Mouse (Mus musculus) forebrain, postnatal 0 days (tissue): ENCODE measurements around the gene Snx29. TPM values are rescaled to one million over a fixed set of nuclear protein-coding genes. Genes with fewer than 3 reads are reported as not detected.
A peak's percentile ranks its signal among the peaks of the same experiment; 100 is the strongest.

Experiments used
- ATAC-seq: fragments of 200-750 bp; cut with Nextera tagmentation; 2 replicates; pipeline ENCODE4 v1.8.0; 2017; ENCODE audit warnings: mild to moderate bottlenecking, moderate library complexity
- DNase-seq: peaks from one replicate; pipeline ENCODE4 v3.0.0-alpha.2; 2015
- H3K27ac ChIP-seq: fragments of 300-500 bp; sonication (generic); 2 replicates; pipeline ENCODE4 v1.5.1; 2014; ENCODE audit warnings: low read depth, mild to moderate bottlenecking, antibody characterized with exemption, low read length, moderate library complexity, mixed read lengths
- H3K27me3 ChIP-seq: fragments of 300-500 bp; sonication (generic); 2 replicates; pipeline ENCODE4 v1.6.1; 2014; ENCODE audit warnings: mild to moderate bottlenecking, low read length, mixed read lengths; ENCODE audit not compliant: insufficient read depth
- H3K36me3 ChIP-seq: fragments of 300-500 bp; sonication (generic); 2 replicates; pipeline ENCODE4 v1.6.1; 2014; ENCODE audit warnings: mild to moderate bottlenecking, moderate library complexity; ENCODE audit not compliant: insufficient read depth
- H3K4me1 ChIP-seq: fragments of 300-500 bp; sonication (generic); 2 replicates; pipeline ENCODE4 v1.6.1; 2014; ENCODE audit warnings: antibody characterized with exemption; ENCODE audit not compliant: insufficient read depth
- H3K4me2 ChIP-seq: fragments of 300-500 bp; sonication (generic); 2 replicates; pipeline ENCODE4 v1.6.1; 2014; ENCODE audit warnings: low read depth, mild to moderate bottlenecking, moderate library complexity
- H3K4me3 ChIP-seq: fragments of 300-500 bp; sonication (generic); 2 replicates; pipeline ENCODE4 v1.5.1; 2014; ENCODE audit warnings: low read depth, low read length, mixed read lengths
- H3K9ac ChIP-seq: fragments of 300-500 bp; sonication (generic); 2 replicates; pipeline ENCODE4 v1.6.1; 2014; ENCODE audit warnings: mild to moderate bottlenecking
- H3K9me3 ChIP-seq: fragments of 300-500 bp; sonication (generic); 2 replicates; pipeline ENCODE4 v1.6.1; 2016; ENCODE audit warnings: low read length
- CTCF ChIP-seq: sonication (generic); IDR thresholded peaks from 2 replicates; pipeline ENCODE4 v1.5.1; 2016; ENCODE audit warnings: antibody characterized with exemption, control low read depth, low read depth
- WGBS: fragments of 180-500 bp; shearing (Covaris S2); extraction: QIAGEN DNeasy Blood & Tissue Kit; methylation state at CpG from one replicate; pipeline ENCODE4 v1.1.7; 2014; 5-methylcytosine and 5-hydroxymethylcytosine counted together
- polyA plus RNA-seq: library from polyadenylated mRNA; unstranded; fragments of >200 nt; fragmentation: Nextera tagmentation; extraction: Ambion mirVana; gene quantifications from 2 replicates; pipeline ENCODE4 v1.2.1, GENCODE M21; 2015
- total RNA-seq: library from RNA; depleted of rRNA; stranded (reverse); fragments of >200 nt; gene quantifications from 2 replicates; pipeline ENCODE4 v1.2.3, GENCODE M21; 2014

Snx29 gene
- total and polyA plus RNA-seq, 2 experiments from 2014 or later, result 5.8 to 20.6 TPM

GRCm38 (mm10) chr16:11380871-11381270 is 58.2 kb downstream of the Snx29 start:
- DNase-seq (no peak), ATAC-seq (no peak)
- Histone ChIP-seq H3K27ac (no peak overlapping the region), H3K36me3 (no peaks in the 10 kb centered on the region), H3K9ac (no peak overlapping the region), H3K9me3 (no peaks in the 10 kb centered on the region), H3K4me3 (no peak overlapping the region), H3K27me3 (no peaks in the 10 kb centered on the region), H3K4me2 (no peak overlapping the region), H3K4me1 (no peaks in the 10 kb centered on the region)
- 84% methylated on average over 8 of the region's 8 CpGs for WGBS
- TF ChIP-seq CTCF, result no peak

- WGBS, result 38% methylated on average over 5 of the region's 5 CpGs
- H3K36me3 ChIP-seq, result no peaks in the 10 kb centered on the region
- ATAC-seq (0 out of 2 replicates have a peak, but pooled peaks have one; percentile 29), DNase-seq (peak; percentile 27)
- no peak overlapping the region for H3K4me3 ChIP-seq
- no peaks in the 10 kb centered on the region for H3K27me3 ChIP-seq
- H3K9ac ChIP-seq, result no peak overlapping the region
- no peak overlapping the region for H3K27ac ChIP-seq
- no peak for TF ChIP-seq CTCF
- no peaks in the 10 kb centered on the region for H3K4me1 ChIP-seq
- H3K4me2 ChIP-seq, result no peak overlapping the region
- H3K9me3 ChIP-seq, result no peaks in the 10 kb centered on the region
Measured at GRCm38 (mm10) chr16:11384361-11384760, 61.7 kb downstream of the Snx29 start.

- Histone ChIP-seq H3K9me3 (no peaks in the 10 kb centered on the region), H3K4me3 (no peak overlapping the region), H3K27me3 (no peaks in the 10 kb centered on the region), H3K4me1 (no peaks in the 10 kb centered on the region), H3K27ac (no peak overlapping the region), H3K9ac (no peak overlapping the region), H3K4me2 (no peak overlapping the region), H3K36me3 (no peaks in the 10 kb centered on the region)
- no peak for TF ChIP-seq CTCF
- ATAC-seq (no peak), DNase-seq (no peak)
- 67% methylated on average over 5 of the region's 5 CpGs for WGBS
Measured at GRCm38 (mm10) chr16:11385150-11385549, 62.4 kb downstream of the Snx29 start.

- H3K9ac ChIP-seq, result no peak overlapping the region
- DNase-seq (no peak), ATAC-seq (no peak)
- no peaks in the 10 kb centered on the region for H3K9me3 ChIP-seq
- no peak overlapping the region for H3K4me3 ChIP-seq
- no peak overlapping the region for H3K4me2 ChIP-seq
- H3K27ac ChIP-seq, result no peak overlapping the region
- no peaks in the 10 kb centered on the region for H3K27me3 ChIP-seq
- H3K4me1 ChIP-seq, result no peaks in the 10 kb centered on the region
- H3K36me3 ChIP-seq, result no peaks in the 10 kb centered on the region
- WGBS, result 80% methylated on average over 5 of the region's 5 CpGs
- no peak for TF ChIP-seq CTCF
Measured at GRCm38 (mm10) chr16:11385798-11386197, 63.1 kb downstream of the Snx29 start.

GRCm38 (mm10) chr16:11386221-11386620 is 63.5 kb downstream of the Snx29 start:
- no peaks in the 10 kb centered on the region for H3K27me3 ChIP-seq
- H3K36me3 ChIP-seq, result no peaks in the 10 kb centered on the region
- TF ChIP-seq CTCF, result no peak
- H3K9me3 ChIP-seq, result no peaks in the 10 kb centered on the region
- no peak overlapping the region for H3K27ac ChIP-seq
- H3K9ac ChIP-seq, result no peak overlapping the region
- no peak overlapping the region for H3K4me2 ChIP-seq
- DNase-seq, result no peak
- no peaks in the 10 kb centered on the region for H3K4me1 ChIP-seq
- H3K4me3 ChIP-seq, result no peak overlapping the region
- no peak for ATAC-seq

GRCm38 (mm10) chr16:11388085-11388484 is 65.4 kb downstream of the Snx29 start:
- 53% methylated on average over 2 of the region's 2 CpGs for WGBS
- TF ChIP-seq CTCF, result no peak

GRCm38 (mm10) chr16:11389324-11389723 is 66.6 kb downstream of the Snx29 start:
- Histone ChIP-seq H3K27me3 (no peaks in the 10 kb centered on the region), H3K4me3 (no peak overlapping the region), H3K4me1 (no peaks in the 10 kb centered on the region), H3K27ac (no peak overlapping the region), H3K4me2 (no peak overlapping the region), H3K36me3 (no peaks in the 10 kb centered on the region), H3K9me3 (no peaks in the 10 kb centered on the region), H3K9ac (no peak overlapping the region)
- WGBS, result 23% methylated on average over 2 of the region's 2 CpGs
- DNase-seq (peak; percentile 8), ATAC-seq (peak; percentile 67; the same call in 1 of the 2 replicates)
- no peak for TF ChIP-seq CTCF

More at GRCm38 (mm10) chr16:11388085-11388484, 65.4 kb downstream of the Snx29 start:
- no peaks in the 10 kb centered on the region for H3K9me3 ChIP-seq
- no peaks in the 10 kb centered on the region for H3K4me1 ChIP-seq
- H3K27ac ChIP-seq, result no peak overlapping the region
- no peak for DNase-seq
- H3K9ac ChIP-seq, result no peak overlapping the region
- H3K27me3 ChIP-seq, result no peaks in the 10 kb centered on the region
- H3K4me2 ChIP-seq, result no peak overlapping the region
- H3K36me3 ChIP-seq, result no peaks in the 10 kb centered on the region
- no peak overlapping the region for H3K4me3 ChIP-seq
- no peak for ATAC-seq
